Mouse (Mus musculus): ENCODE data around the gene Stk35.
A peak's percentile ranks its signal among the peaks of the same experiment; 100 is the strongest.

The Stk35 gene

DNA sequence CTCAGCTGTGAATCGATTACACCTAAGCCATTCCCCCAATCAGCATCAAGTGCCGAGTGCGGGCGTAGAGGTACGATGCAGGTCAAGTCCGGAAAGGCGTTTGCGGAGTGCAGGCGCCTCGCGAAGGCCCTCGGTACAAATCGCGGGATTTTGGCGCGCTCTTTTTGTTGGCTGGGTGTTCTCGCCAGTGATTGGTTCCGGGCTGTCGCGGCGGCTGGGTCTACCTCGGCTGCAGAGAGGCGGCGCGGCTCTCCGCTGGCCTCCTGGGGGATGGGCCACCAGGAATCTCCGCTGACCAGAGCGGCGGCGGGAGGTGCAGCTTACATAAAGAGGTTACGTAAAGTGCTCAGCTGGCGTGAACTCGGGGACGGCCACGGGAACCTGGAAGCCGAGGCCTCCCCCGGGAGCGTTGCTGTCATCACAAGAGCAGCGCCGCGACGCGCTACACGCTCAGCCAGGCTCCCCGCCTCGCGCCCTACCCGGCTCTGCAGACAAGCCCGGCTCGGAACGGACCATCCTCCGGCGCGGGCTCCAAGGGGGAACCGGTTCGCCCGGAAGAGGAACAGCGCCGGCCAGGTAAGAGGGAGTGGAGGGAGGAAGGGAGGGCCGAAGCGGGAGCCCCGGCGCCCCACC, at the start of gene Stk35:
Gene Stk35 (plus strand): TSS at position 247 of the 633 bp plus-strand sequence.
- peak; percentile 78 to 82 for DNase-seq (ENCODE audit: low spot score in 2 of 2)

DNA sequence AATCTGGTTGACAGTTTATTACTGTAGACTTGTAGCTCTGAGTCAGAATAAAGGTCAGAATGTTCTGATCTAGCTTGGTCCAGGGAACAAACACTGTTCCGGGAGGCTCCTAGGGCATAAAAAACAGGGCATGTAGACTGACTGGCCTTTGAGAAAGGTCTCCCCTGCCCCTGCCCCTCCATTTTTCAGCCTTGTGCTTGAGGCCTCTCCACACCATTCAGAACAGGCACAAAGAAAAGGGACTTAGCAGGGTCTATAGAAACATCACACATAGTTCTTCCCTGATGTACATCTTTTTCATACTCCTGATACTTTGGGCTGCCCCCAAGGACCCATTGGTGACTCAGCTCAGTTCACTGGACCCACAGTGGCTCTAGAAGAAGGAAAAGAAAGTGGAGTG, 18.3 kb upstream of the Stk35 start:
- DNase-seq (ENCODE audit: low spot score in 2 of 2), result no peak

DNA sequence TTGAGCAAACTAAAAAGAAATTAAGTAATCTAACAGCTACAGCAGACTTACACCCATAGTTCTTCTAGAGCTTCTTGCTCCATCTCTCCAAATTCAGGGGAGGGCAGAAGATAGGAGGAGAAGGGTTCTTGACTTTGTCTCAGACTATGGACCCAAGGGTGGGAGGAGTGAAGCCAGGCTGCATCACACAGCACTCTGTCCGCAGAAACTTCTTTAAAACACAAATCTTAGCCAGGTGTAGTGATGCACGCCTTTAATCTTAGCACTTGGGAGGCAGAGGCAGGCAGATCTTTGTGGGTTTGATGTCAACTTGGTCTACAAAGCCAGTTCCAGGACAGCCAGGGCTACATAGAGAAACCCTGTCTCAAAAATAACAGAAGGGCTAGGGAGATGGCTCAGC, 3.8 kb upstream of the Stk35 start:
- DNase-seq (ENCODE audit: low spot score in 2 of 2), result no peak

DNA sequence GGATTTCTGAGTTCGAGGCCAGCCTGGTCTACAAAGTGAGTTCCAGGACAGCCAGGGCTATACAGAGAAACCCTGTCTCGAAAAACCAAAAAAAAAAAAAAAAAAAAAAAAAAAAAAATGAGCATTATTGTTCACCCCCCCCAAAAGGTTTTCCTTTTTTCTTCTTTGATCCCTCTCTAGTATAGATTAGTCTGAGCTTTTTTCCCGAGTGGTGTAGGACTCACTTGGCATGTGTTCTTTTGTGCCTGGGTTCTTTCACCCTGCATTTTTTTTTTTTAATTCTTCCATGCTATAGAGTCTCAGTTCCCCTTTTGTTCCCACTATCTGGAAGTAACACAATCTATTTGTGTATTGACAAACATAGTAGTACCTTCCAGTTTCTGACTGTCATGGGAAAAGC, 2.6 kb upstream of the Stk35 start:
- no peak for DNase-seq (ENCODE audit: low spot score in 2 of 2)

DNA sequence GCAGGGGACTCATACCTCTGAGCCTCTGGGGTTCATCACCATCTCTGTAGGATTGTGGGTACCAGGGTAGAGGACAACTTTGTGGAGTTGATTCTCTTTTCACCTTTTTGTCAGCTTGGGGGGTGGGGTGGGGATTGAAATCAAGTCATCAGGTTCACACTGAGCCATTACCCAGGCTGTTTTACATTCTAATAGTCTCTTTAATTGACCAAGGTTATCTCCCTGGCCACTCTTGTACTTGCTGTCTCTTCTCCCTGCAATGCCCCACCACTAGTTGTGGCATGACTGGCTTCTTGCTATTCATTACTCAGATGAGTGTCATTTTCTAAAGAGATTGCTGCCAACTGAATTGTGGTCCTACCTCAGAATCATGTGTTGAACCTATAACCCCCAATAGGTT, 1.9 kb upstream of the Stk35 start:
- DNase-seq (ENCODE audit: low spot score in 2 of 2), result no peak

DNA sequence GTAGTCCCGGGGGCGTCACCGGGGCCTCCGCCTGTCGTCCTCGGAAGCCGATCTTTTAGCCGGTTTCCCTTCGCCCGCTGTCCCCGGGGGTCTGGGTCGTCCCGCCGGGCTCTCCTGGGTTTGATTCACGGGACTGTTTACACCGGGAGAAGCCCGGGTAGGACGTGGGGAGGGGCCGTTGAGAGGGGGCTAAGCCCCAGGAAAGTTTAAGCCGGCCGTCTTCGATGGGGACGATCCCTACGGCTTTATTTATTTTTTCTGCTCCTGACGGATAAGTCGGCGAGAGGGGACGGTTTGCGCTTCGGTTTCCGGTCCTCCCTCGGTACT, 550 bp downstream of the Stk35 start:
- no peak for DNase-seq (ENCODE audit: low spot score in 2 of 2)

DNA sequence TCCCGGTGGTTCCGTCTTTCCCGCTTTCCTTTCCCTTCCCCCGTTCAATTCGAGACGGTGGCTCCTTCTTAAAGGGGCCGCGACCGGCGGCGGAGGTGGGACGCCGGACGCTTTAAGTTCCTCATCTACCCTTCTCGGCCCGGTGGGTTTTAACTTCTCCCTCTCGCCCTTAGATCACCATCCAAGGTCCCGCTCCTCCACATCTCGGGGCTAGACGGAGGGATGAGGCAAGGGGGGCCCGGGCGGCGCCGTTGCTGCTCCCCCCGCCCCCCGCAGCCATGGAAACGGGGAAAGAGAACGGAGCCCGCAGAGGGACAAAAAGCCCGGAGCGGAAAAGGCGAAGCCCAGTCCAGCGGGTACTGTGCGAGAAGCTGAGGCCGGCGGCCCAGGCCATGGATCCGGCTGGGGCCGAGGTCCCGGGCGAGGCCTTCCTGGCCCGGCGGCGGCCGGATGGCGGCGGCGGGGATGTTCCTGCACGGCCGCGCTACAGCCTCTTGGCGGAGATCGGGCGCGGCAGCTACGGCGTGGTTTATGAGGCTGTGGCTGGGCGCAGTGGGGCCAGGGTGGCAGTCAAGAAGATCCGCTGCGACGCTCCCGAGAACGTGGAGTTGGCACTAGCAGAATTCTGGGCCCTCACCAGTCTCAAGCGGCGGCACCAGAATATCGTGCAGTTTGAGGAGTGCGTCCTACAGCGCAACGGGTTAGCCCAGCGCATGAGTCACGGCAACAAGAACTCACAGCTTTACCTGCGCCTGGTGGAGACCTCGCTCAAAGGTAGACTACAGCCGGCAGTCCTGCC, 1.1 kb downstream of the Stk35 start:
- DNase-seq (ENCODE audit: low spot score in 2 of 2), result peak; percentile 82 to 90

DNA sequence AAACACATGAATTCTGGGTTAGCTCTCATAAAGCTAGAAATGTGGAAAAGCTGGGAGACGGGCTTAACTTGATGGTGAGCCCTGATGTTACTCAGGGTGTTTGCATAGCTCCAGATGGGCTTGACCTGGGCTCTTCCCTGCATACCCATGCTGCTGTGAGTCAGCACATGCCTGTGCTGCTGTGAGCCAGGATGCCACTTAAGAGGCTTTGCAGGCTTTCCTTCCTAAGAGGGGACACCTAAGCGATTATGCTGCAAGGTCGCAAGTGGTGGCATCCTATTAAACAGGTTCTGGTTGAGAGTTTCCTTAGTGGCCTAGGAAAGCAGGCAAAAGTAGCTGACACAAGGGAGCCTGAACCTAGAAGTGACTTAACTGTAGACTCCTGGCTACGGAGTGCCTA, 5.2 kb downstream of the Stk35 start:
- no peak for DNase-seq (ENCODE audit: low spot score in 2 of 2)

DNA sequence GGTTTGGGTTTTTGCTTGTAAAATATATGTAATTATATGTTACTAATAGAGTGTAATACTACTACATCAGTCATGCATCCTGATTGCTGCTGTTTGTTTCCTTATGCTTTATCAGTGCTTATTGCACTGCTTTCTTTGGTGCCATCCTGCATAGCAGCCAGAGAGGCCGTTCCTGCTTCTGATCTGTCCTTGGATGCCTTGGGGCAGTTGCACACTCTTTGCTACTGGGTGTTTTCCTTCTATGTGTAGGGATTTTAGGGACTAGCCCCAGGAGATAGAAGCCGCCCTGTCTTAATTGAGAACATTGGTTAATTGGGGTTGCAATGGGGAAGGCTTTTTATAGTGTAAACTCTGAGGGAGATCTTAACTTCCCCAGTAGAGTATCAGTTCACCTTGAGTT, 6.2 kb downstream of the Stk35 start:
- DNase-seq (ENCODE audit: low spot score in 2 of 2), result no peak

DNA sequence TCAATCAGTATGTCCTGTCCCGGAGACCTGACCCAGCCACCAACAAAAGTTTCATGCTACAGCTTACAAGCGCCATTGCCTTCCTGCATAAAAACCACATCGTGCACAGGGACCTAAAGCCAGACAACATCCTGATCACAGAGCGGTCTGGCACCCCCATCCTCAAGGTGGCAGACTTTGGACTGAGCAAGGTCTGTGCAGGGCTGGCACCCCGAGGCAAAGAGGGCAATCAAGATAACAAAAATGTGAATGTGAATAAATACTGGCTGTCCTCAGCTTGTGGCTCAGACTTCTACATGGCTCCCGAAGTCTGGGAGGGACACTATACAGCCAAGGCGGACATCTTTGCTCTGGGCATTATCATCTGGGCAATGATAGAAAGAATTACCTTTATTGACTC, 10.2 kb downstream of the Stk35 start:
- DNase-seq (ENCODE audit: low spot score in 2 of 2), result no peak

DNA sequence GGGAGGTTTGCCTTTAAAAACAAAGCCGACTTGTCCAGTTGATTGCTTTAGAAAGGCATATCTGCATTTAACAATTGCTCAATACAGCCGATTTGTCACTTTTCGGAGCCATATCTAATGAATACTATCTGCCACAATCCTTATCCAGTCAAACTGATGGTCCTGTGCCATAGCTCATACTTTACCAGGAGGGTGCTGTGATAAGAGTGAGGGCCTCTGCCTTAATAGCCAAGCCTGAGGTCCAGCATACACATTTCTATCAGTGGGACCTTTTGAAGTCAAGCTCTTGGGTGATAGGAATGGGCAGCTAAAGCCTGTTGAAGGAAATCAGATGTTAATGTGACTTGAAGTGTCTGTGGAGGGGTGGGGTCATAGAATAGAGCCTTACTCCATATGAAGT, 13.7 kb downstream of the Stk35 start:
- no peak for DNase-seq (ENCODE audit: low spot score in 2 of 2)

DNA sequence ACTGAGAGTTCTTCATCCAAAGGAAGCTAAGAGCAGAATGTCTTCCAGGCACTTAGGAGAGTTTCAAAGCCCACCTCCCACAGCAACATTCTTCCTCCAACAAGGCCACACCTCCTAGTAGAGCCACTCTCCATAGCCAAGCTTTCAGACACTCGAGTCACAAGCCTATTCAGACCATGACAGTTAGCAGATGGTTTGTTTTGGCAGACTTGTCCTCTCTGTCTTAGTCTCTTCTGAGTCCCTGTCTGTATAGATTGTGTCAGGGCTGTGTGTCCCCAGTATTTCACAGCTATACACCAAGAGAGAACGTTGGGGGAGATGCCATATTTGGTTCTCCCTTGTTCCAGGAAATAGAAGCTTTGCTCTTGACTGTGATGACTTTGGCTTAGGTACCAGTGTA, 14.8 kb downstream of the Stk35 start:
- DNase-seq (ENCODE audit: low spot score in 2 of 2), result no peak

DNA sequence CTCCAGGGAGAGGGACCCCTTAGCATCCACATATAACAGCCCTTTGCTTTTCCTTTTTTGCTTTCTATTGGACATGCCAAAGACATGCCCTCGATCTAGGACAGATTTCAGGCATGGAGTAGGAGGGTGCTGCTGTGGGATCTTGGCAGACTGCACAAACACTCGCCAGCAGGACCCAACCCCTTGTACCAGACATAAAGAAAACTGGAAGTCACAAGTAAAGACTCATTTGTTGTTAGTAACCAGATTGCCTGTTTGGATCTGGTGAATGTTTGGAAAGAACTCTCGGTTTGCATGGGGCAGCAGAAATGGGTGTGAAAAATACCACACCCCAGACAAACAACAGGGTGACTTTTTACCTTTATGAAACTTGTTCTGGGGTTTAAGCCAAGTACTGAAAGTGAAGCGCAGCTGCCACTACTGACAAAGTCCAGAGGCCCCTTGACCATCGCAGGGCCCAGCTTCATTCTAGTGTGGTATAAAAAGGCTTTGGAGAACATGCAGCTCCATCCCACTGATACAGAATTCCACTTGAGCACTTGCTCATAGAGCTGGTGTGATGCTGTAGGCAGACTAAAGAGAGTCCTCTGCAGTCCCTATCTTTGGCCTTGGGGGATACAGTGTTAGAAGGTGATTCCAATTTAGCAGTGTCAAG, 17.4 kb downstream of the Stk35 start:
- DNase-seq (ENCODE audit: low spot score in 2 of 2), result no peak

DNA sequence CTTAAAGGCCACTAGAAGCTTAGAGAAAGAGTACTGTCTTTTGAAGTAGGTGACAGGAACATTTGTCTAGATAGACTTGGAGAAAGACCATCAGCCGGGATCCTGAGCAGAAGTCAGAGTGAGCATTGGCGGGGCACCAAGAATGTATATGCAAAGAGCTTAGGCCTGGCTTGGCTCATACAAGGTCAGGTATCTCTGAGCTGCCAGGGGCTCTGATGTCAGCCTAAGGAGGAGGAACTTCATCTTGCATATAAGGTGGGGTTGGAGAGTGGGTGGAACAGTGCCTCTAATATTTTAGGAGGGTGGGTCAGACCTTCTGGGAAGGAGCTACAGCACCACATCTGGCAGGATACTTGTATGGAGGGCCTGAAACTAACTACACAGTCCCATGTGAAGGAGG, 18.6 kb downstream of the Stk35 start:
- no peak for DNase-seq (ENCODE audit: low spot score in 2 of 2)

DNA sequence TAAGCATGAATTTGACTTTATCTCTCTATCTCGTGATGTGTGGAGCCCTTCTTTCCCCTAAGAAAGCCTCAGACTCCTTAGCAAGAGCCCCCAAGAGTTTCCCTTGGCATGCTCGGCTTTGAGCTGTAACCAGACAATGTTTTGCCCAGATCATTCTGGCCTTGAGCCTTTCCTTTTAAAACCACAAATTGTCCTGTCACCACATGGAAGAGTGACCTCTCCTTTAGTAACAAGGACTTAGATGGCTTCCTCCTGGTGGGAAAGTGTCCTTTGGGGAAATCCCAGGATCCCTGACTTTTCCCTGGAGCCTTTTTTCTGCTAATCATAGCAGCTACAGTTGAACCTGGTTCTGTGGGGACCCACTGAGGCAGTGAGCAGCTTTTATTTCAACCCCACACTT, 19.2 kb downstream of the Stk35 start:
- no peak for DNase-seq (ENCODE audit: low spot score in 2 of 2)

DNA sequence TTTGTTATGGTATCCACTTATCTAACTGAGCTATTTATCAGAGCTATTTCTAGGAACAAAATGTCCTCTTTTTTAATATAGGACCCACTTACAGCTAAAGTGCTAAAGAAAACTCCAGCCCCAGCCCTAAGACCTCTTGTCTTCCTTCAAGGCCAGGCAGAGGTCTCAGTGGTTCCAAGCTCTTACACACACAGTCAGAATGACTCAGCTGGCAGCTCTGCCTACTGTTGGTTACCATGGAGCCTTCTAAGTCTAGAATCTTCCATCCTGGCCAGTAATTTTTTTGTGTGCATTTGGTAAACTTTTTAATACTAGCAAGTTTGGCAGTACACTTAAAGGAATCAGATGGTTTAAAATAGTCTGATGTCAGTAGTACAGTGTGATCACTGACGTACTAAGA, 19.6 kb downstream of the Stk35 start:
- no peak for DNase-seq (ENCODE audit: low spot score in 2 of 2)

DNA sequence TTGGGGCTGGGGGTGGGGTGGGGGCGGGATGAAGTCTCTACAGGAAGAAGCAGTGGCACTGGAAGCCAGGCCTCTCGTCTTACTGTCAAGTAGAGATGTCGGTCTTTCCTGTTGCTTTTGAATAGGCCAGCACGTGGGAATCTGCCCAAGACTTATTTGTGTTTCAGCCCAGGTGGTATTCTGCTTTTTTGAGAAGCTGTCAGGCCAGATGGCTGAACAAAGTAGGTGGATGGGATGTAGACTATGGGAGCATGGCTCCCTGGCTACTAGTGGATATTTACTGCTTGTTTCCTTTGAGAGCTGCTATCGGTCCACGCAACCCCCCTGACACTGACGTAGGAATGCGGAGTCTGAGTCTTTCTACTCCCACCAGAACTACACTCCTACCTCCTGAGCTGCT, 20.7 kb downstream of the Stk35 start:
- no peak for DNase-seq (ENCODE audit: low spot score in 2 of 2)

DNA sequence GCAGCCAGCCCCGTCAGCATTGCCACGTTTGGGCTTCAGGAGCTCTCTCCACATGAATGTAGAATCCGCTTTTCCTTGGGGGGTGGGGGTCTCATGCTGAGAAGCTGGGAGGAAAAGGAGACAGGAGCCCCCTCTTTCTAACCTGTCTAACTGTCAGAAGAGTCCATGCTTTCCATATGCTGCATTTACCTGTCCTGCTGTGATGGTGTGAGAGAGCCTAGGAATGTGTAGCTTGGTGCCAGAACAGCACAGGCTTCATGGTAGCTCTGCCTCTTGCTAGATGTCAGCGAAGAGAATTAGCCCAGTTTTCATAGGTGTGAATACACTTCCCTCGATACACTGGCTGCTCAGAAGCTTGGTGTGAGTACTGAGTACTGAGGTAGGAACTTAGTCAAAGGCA, 21.3 kb downstream of the Stk35 start:
- DNase-seq (ENCODE audit: low spot score in 2 of 2), result no peak

DNA sequence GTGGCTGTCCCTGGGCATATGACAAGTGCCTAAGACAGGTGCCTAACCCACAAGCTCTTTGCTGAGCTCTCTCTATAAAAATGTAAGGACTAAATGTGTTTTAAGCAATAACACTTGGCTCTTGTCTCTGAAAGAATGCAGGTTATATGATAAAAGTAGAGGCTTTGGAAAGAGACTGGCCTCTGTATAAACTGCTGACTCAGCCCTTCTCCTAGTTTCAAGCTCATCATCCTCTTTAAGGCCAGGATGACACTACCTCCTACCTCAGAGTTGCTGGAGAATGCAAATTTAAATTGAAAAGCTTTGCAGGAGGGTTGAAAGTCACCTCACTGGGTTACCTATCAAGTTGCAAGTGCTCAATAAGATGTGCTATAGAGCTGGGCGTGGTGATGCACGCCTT, 23.0 kb downstream of the Stk35 start:
- DNase-seq (ENCODE audit: low spot score in 2 of 2), result no peak

DNA sequence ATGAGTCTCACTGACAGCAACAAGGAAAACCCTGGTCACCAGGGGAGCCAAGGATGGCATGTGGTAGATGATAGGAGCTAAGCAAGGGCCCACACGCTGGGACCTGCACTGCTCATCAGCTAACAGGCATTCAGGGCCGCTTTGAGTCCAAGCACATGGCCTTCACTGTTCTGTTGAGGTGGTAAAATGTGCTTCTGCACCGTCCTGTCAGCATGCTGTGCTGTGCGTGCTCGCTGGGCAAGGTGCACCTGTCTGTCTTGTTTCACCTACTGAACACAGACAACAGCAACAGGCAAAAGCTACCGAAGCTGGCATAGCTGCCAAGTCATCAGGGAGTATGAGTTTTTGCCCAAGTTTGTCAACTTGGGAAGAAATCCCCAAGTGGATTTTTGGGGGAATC, 23.9 kb downstream of the Stk35 start:
- DNase-seq (ENCODE audit: low spot score in 2 of 2), result no peak

DNA sequence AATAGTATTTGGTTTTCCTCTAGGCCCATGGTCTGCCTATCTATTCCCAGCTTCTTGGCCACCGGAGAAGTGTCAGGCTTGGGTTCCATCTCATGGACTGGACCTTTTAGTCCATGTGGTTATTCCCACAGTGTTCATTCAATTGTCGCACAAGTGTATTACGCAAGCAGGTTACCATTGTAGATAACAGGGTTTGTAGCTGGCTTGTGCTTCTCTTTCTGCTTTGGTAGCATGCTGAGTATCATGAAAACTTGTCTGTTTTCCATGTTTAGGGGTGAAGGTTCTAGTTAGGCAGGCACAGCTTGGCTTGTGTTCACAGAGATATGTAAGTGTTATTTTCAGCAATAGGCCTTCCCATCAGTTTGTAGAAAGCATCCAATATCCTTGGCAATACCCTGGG, 25.8 kb downstream of the Stk35 start:
- no peak for DNase-seq (ENCODE audit: low spot score in 2 of 2)

DNA sequence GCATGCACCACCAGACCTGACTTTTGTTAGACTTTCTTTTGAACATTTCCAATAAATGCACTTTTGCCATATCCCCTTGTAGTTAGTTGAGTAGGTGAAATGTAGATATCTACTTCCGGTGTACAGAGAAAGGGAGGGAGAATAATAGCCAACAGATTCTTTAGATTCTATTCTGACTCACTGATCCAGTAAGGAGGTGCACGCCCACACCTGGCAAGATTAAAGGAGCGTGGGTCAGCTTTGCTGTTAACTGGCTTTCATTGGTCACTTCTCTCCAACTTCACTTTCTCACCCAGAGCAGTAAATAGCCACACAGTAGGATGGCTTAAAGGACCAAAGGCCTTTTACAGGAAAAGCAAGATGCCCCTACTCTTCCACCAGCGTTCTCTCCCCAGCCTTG, 32.7 kb downstream of the Stk35 start:
- no peak for DNase-seq (ENCODE audit: low spot score in 2 of 2)

DNA sequence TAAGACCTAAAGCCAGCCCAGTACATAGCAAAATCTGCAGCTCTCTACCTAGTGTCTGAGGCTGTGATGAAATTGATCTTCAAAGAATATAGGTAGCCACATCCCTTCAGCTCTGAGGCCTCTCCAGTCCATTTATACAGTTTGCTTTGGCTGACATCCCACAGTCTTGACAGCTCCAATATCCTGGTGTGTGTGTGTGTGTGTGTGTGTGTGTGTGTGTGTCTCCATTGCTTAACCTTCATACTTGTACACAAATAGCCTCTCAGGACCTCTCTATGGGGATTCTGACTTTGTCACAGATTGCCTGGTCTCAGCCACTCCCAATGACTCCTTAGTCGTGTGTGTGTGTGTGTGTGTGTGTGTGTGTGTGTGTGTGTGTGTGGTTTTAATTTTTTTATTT, 33.9 kb downstream of the Stk35 start:
- no peak for DNase-seq (ENCODE audit: low spot score in 2 of 2)
